Mouse (Mus musculus) monocyte, adult 2 months (primary cell): Measurements from ENCODE around the gene Clta.
A peak's percentile ranks its signal among the peaks of the same experiment; 100 is the strongest.

Source experiments
- DNase-seq, 2 experiments: peaks; one replicate each; pipeline ENCODE4 v3.0.0; 2022; ENCODE audit warnings: low spot score in 2 of 2, low read depth in 1 of 2

Gene Clta

GRCm38 (mm10) chr4:44004126-44004525 is at the start of gene Clta:
Gene Clta, plus strand, starts transcription at chr4:44004452.
- no peak for DNase-seq

DNA sequence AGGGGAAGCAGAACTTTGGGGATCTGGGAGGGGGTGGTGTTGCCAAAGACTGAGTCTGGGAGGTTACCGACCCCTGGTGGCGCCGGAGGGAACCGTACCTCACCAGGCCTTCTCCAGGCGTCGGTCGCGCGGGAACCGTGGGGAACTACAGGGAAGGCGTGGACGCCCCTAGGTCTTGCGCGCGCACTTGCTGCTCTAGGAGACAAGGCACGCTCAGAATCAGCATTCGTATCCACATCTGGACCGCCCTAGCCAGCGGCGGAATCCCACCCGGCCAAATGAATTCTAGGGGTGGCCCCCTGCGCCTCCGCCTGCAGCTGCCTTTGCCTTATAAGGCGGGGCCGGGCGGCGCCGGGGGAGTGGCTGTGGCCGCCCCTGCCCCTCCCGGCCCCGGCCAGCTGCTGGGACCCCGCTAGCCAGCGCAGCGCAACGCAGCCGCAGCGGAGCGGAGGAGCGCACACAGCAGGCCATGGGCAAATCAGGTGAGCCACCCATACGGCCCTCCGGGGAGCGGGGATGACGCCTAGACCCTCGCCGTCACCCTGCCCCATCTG is 46.9 kb upstream of the Clta start, which contains the start of gene Glipr2:
TSS of gene Glipr2 (plus strand) at position 110 of the 554 bp plus-strand sequence.
- peak; percentile 83 to 89 for DNase-seq

GRCm38 (mm10) chr4:43957846-43958461 is 46.3 kb upstream of the Clta start:
- DNase-seq: no peak

DNA sequence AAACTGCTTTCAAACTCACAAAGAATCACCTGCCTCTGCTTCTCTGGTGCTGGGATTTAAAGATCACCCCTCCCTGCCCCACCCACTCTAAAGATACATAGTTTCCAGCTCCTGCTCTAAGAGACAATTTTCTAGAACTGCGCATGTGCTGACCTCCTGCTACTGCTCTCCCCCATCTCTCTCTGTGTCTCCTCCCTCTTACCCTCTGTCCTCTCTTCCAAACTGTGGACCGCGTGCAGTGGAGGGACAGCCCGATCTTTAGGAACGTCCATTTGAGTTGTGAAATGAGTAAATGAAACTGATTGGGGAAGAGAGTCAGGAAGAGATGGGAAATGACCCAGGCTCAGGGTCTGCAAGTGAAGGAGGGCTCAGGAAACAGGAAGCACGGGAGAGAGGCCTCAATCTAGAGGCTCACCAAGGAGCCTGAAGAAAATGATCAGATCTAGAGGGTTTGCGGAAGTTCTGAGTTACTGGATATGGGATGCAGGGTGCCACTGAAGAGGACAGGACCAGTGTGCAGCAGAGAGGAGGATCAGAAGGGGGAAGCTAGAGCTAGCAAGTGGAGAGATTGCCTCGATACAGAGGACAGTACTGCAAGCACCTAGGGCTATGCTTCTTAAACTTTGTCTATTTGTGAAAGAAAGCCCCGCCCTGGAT is 44.6 kb upstream of the Clta start:
- peak; percentile 25 to 50 for DNase-seq

GRCm38 (mm10) chr4:43960207-43960606 is 44.0 kb upstream of the Clta start:
- no peak for DNase-seq

GRCm38 (mm10) chr4:43964326-43964833 is 39.9 kb upstream of the Clta start:
- DNase-seq: no peak

GRCm38 (mm10) chr4:43964951-43965684 is 39.1 kb upstream of the Clta start:
- DNase-seq: no peak

GRCm38 (mm10) chr4:43965856-43966535 is 38.3 kb upstream of the Clta start:
- peak; percentile 67 to 75 for DNase-seq

DNA sequence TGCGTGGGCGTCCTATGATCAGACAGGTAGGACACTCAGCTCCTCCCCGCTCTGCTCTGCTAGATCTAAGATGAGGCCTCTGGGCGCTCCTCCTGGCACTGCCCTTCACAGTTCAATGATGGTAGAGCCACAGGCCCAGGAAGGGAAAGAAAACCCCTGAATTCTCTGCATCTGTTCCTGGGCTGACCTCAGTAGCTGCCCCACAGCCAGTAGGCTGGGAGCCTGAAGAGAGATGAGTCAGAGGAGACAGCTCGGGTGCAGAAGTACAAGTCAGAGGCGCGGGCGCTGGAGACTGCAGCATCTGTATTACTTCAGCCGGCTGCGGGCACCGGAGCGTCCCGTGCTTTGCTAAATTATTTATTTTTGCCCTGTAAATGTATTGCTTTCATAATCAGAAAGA is 35.6 kb upstream of the Clta start:
- peak in 1 of 2 experiments; percentile 44 for DNase-seq

GRCm38 (mm10) chr4:43969373-43969772 is 34.9 kb upstream of the Clta start:
- no peak for DNase-seq

DNA sequence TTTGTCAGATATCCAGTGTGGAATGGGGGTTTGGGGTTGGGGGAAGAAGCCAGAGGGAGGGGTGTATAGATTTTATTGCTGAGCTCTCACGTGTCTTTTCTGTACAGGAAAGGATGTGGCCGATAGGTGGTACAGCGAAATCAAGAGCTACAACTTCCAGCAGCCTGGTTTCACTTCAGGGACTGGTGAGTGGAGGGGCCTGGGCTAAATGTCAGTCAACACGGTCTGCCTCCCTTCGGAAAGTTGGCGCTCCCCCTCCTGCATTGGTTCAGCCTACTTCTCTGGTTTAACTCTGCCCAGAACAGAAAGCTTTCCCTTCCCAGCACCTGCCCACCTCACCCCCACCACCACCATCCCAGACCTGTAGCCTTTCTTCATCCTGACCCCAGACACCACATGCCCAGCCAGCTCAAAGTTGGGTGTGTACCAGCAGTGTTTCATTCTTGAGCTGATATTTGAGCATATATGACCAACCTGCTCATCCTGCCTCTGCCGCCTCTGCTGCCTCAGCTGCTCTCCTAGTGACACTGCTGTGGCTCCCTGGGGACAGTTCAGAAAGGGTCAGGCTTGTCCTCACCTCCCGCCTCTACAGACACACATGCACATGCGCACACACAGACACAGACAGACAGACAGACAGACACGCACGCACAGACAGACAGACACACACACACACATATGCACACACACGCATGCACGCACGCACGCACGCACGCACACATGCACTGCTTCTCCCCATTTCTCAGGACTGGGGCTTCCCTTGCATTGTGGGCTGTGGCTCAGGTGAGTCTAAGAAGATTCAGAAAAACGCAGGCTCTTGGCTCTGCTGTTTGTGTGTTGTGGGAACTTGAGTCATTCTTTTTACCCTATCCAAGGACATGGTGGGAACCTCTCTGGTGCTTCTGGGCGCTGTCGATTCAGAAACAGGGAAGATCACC is 33.6 kb upstream of the Clta start:
- DNase-seq: no peak

- no peak for DNase-seq
Observed at GRCm38 (mm10) chr4:43971541-43972136, 32.6 kb upstream of the Clta start.

DNA sequence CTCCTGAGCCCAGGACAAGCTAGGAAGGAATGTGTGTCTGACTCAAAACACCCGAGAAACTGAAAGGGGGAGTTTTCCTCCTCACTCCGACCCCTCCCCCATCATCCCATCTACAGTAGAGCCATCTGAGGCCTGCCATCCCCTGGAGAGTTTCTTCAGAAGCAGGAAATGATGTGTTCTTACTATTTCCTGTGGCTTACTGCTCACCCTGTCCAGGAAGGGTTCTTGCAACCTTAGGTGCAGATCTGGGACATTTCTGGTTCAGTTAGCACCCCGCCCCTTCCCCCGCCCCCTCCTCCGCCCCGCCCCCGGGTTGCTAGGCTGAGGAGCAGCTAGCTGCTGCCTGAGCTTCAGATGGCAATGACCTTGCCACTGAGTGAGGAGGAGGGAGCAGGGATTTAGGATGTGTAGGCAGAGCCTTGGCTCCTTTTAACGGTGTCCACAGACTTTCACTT is 32.1 kb upstream of the Clta start:
- peak in 1 of 2 experiments; percentile 34 for DNase-seq

GRCm38 (mm10) chr4:43973526-43973981 is 30.7 kb upstream of the Clta start:
- peak; percentile 77 to 78 for DNase-seq

- DNase-seq: no peak
Observed at GRCm38 (mm10) chr4:43974914-43975616, 29.2 kb upstream of the Clta start.

- no peak for DNase-seq
Observed at GRCm38 (mm10) chr4:43976223-43976740, 28.0 kb upstream of the Clta start.

DNA sequence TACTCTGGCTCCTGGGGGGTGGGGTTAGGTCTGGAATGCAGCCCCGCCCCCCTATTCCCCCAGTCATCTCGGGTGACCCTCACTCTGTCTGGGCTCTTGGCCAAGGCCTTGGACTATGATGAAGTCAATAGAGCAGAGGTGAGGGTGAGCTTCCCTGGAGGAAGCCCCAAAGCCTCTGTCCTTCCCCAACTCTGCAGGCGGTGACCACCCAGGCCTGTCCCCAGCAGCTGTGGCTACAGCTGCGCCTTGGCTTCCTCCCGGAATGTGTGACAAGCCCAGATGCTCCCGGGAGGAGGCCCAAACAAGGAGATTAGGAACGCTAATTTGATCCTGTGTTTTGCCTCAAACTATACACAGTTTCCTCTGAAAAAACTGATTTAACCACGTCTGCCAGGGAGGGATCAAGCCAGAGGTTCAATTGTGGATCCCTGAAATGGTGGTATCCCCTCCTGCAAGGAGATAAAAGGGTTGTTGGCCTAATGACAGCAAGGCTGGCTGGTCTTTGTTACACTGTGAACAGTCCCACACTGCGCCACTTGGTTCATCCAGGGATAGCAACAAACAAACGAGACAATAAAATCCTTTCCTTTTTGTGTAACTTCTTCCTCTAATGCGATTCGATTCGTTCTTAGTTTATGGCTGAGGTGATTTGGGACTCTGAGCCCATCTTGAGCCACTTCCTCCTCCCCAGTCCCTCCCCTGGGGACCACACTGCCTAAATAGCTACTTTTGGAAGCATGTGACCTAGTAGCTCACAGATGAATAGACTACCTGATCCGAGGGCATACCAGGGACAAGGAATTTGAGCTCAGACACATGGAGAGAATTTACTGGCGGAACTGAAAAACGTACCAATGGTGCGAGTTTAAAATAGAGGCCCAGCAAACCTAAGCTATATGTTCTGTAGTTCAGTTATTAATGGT is 25.5 kb upstream of the Clta start:
- no peak for DNase-seq
